Mouse (Mus musculus) urinary bladder, postnatal 25 days (tissue): ENCODE results near the gene Vmn2r17.

Source experiments
- DNase-seq: peaks from one replicate; pipeline ENCODE4 v3.0.0; 2022; ENCODE audit warnings: low spot score

The Vmn2r17 gene

DNA sequence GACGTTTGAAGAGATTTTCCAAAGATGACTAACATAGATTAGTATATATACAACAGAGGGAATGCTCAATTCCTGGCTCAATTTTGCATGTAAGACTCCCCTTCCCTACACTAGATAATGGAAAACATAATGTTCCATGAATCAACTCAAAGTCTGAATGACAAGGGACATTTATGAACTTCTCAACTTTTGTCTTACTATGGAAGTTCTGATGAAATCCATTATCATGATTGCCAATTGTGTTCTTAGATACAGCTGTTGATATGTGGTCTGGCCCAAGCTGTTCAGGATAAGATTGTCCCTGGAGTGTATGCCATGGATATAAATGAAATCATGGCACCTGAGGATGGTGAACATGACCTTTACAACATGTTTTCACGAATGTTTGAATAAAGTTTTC is at the start of gene Vmn2r17:
TSS of gene Vmn2r17 (plus strand) at position 301 of the 400 bp plus-strand sequence.
- DNase-seq = no peak

DNA sequence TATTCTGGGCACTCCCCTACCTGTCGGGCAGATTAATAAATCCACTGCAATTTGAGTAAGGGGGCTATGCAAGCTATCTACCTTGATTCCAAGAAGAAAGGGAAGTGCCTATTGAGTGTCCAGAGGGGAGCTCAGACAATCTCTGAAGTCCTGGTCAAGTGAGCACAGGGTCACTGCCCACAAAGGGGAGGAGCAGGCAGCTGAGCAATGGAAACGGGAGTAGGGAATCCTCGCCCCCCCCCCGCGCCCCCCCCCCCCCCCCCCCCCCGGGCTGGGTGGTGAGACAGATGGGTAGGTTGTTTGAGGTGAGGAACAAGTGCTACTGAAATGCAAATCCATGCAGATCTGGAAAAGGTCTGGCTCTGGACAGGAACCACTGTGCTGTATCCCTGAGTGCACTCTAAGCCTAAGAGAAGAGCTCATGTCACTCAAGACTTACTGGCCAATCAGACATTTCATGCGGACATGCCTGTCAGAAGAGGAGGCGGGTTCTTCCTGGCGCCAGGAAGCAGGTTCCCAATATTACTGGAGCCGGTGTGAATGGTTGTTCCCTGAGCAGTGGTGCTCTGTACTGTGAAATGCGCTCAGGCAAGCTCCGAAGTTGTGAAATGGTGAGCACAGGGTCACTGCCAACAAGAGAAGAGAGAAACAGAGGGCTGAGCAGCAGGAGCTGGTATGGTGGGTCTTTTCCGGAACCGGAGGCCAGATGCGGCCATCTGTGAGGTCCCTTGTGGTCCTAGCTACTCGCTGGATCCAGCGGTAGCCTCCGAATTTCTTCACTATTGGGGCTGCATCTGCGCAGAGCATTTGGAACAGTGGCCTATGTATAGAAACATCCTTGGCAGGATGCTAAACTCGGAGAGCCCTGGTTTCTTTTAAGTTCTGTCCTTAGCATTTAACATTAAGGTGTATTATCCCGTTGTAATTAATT is 47.4 kb downstream of the Vmn2r17 start:
- DNase-seq = no peak

DNA sequence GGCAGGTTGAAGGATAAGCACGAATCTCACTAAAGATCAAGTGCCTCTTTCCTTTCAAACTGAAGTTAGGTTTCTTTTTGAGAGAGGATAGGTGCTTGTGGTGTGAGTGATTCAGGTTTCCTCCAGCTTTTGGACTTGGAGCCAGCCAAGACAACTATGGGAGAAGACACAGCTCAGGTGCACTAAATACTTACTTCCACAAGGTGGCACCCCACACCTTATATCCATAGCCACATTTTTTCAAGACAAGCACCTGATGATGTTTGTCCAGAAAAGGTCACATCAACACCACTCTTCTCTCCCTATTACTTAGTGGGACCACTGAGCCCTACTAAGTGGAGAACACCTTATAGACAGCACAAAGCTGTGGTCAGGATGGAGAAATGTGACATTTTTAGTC is 87.2 kb downstream of the Vmn2r17 start:
- DNase-seq = no peak
